Mouse (Mus musculus): ENCODE measurements around the gene Rnf10.

DNA sequence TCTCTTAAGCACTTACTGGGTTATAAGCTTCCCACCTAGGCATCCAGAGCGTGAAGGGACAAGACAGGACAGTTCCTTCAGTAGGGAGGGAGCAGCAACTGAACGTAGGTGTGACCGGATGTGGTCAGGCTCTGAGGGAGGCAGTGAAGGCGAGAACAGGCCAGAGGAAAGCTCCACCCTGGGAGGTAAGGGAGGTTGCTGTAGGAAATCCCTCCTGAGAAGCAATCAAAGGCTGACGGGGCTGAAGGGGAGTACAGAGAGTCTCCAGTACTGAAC, 40.9 kb upstream of the Rnf10 start:
- TF ChIP-seq USF1 (IDR thresholded peaks at IDR 0.05; ENCODE audit: low read depth), result no peak
- TF ChIP-seq POLR2A (IDR thresholded peaks at IDR 0.05; ENCODE audit: insufficient read length, low read depth), result no peak
- TF ChIP-seq E2F4 (IDR thresholded peaks at IDR 0.05; ENCODE audit: insufficient read depth), result no peak
- no peak for TF ChIP-seq MAX (IDR thresholded peaks at IDR 0.05; ENCODE audit: low read depth)
- TF ChIP-seq TCF12 (IDR thresholded peaks at IDR 0.05; ENCODE audit: insufficient read depth, poor library complexity, severe bottlenecking), result no peak

All from myocyte (in vitro differentiated cells).